8 mouse cellular contexts compared by ENCODE assay signal in the genomic region with DNA sequence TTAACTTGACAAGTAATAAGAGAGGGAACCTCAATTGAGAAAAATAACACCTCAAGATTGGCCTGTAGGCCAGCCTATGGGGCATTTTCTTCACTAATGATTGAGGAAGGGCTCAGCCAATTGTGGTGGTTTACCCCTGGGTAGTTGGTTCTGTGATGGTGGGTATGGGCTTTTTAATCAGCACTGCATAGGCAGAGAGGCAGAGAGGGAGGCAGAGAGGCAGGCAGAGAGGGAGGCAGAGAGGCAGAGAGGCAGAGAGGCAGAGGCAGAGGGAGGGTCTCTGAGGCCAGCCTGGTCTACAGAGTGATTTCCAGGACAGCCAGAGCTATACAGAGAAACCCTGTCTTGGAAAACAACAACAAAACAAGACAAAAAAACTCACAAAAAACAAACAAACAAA. TPM values are rescaled to one million over a fixed set of nuclear protein-coding genes. Genes with fewer than 3 reads are reported as not detected.
DNase-seq lines count a peak whose midpoint lies in the region; ATAC-seq lines count a peak whose summit lies in the region.

No protein-coding gene starts in this region.

- DNase-seq in heart, adult 11 months, result no peak
- DNase-seq in urinary bladder, postnatal 14 days (ENCODE audit: low spot score), result peak; percentile 11
- DNase-seq in urinary bladder, postnatal 36 days (ENCODE audit: low spot score in 2 of 2), result no peak
- DNase-seq in limb, embryonic 11.5 days (ENCODE audit: low spot score), result no peak
- DNase-seq in spleen, postnatal 14 days (ENCODE audit: low spot score in 2 of 2), result peak; percentile 12 to 17
- no peak for DNase-seq in layer of hippocampus, postnatal 10 days (ENCODE audit: low spot score in 2 of 2)
- DNase-seq in cerebellum, adult 9-11 months, result no peak

- H3K36me3 ChIP-seq in heart, embryonic 14.5 days (ENCODE audit: control insufficient read depth, insufficient read depth, low read length), result no peaks in the 10 kb centered on the region
- no peaks in the 10 kb centered on the region for H3K36me3 ChIP-seq in limb, embryonic 11.5 days (ENCODE audit: control insufficient read depth, insufficient read depth, low read length)

- peaks cover 2 to 13% of the 10 kb centered on the region in 2 experiments; a peak in 3 of 4 replicates for H3K4me1 ChIP-seq in heart, embryonic 14.5 days (ENCODE audit: control insufficient read depth in 2 of 2, insufficient read depth in 2 of 2, low read length in 2 of 2)
- H3K4me1 ChIP-seq in limb, embryonic 11.5 days (ENCODE audit: control insufficient read depth, insufficient read depth, low read length), result 0 out of 2 replicates have a peak, but pooled peaks cover 2% of the 10 kb centered on the region

- H3K9ac ChIP-seq in heart, embryonic 14.5 days (ENCODE audit: low read length), result peak overlapping the region; percentile 77; the same call in 1 of the 2 replicates
- no peak overlapping the region for H3K9ac ChIP-seq in limb, embryonic 11.5 days (ENCODE audit: low read length)

- no peak for ATAC-seq in heart, embryonic 14.5 days (ENCODE audit: insufficient number of reproducible peaks, insufficient read depth, low FRiP score, low read depth)
- ATAC-seq in limb, embryonic 11.5 days (ENCODE audit: insufficient number of reproducible peaks, low FRiP score, low TSS enrichment, low read depth), result no peak

- H3K9me3 ChIP-seq in heart, embryonic 14.5 days (ENCODE audit: control insufficient read depth, low read length), result no peaks in the 10 kb centered on the region
- no peaks in the 10 kb centered on the region for H3K9me3 ChIP-seq in limb, embryonic 11.5 days (ENCODE audit: control insufficient read depth, low read length)

- peak overlapping the region; percentile 92 for H3K4me2 ChIP-seq in heart, embryonic 14.5 days (ENCODE audit: low read length)
- H3K4me2 ChIP-seq in limb, embryonic 11.5 days (ENCODE audit: low read depth, severe bottlenecking), result peak overlapping the region; percentile 82; the same call in 1 of the 2 replicates

- H3K27ac ChIP-seq in heart, embryonic 14.5 days (replicated peaks in 1 of 2; ENCODE audit: control insufficient read depth in 1 of 2, insufficient read depth in 1 of 2, low read depth in 2 of 2, low read length in 2 of 2), result no peak overlapping the region
- no peak overlapping the region for H3K27ac ChIP-seq in limb, embryonic 11.5 days (replicated peaks; ENCODE audit: low read depth, low read length)

- no peaks in the 10 kb centered on the region for H3K27me3 ChIP-seq in heart, embryonic 14.5 days (ENCODE audit: control insufficient read depth, insufficient read depth, low read length)
- H3K27me3 ChIP-seq in limb, embryonic 11.5 days (ENCODE audit: control insufficient read depth, insufficient read depth, low read length), result no peaks in the 10 kb centered on the region

- H3K4me3 ChIP-seq in heart, embryonic 14.5 days (ENCODE audit: control insufficient read depth in 1 of 2, insufficient read depth in 1 of 2, low read depth in 1 of 2, low read length in 2 of 2), result peak overlapping the region in 1 of 2 experiments; percentile 75; a peak in 1 of 4 replicates
- no peak overlapping the region for H3K4me3 ChIP-seq in limb, embryonic 11.5 days (ENCODE audit: low read depth, low read length)

RNA-seq across cellular contexts. Expression of a gene that starts 2.4 kb away (rescaled TPM):
- 33.5 and 36.3 TPM in 2 replicates for polyA plus RNA-seq in heart, embryonic 14.5 days (2014; fragmentation: Nextera tagmentation; extraction: Ambion mirVana)
- polyA plus RNA-seq in limb, embryonic 11.5 days (2014; fragmentation: Nextera tagmentation; extraction: Ambion mirVana), result 40.2 and 40.3 TPM in 2 replicates
- 10 to 100 TPM; 42.1 to 52.3 TPM for total RNA-seq in layer of hippocampus, postnatal 10 days (2021)

RNA-seq across cellular contexts. Expression of a gene that starts 57.6 kb away (rescaled TPM):
- polyA plus RNA-seq in heart, embryonic 14.5 days (2014; fragmentation: Nextera tagmentation; extraction: Ambion mirVana), result 59.2 and 62.4 TPM in 2 replicates
- polyA plus RNA-seq in limb, embryonic 11.5 days (2014; fragmentation: Nextera tagmentation; extraction: Ambion mirVana), result 73.6 and 74.7 TPM in 2 replicates
- total RNA-seq in layer of hippocampus, postnatal 10 days (2021), result 10 to 100 TPM; 39.9 to 40.7 TPM

Comparison
In these comparisons a context has a peak if more than half of its experiments do, and no peak if none do; other contexts are left out.
1. DNase-seq: peak in urinary bladder, postnatal 14 days (single experiment) and spleen, postnatal 14 days (2 of 2); none in heart, adult 11 months (single experiment), urinary bladder, postnatal 36 days (0 of 2), limb, embryonic 11.5 days (single experiment), layer of hippocampus, postnatal 10 days (0 of 2) and cerebellum, adult 9-11 months (single experiment).